Mouse (Mus musculus) forebrain, embryonic 11.5 days (tissue): ENCODE results near the gene Serpina1f. TPM values are rescaled to one million over a fixed set of nuclear protein-coding genes. Genes with fewer than 3 reads are reported as not detected.
"Not testable (repeated sequence)": the region's sequence is repeated elsewhere in the genome, so short reads cannot be mapped to it uniquely, and the experiment has no call there.

ENCODE experiments used
- ATAC-seq: fragments of 200-750 bp; cut with Nextera tagmentation; replicated peaks from 2 replicates; pipeline ENCODE4 v1.8.0; 2017; ENCODE audit warnings: moderate TSS enrichment; ENCODE audit not compliant: low FRiP score
- DNase-seq: peaks from one replicate; pipeline ENCODE4 v3.0.0-alpha.2; 2017; ENCODE audit warnings: low spot score
- H3K27ac ChIP-seq: fragments of 300-500 bp; sonication (generic); 2 replicates; pipeline ENCODE4 v1.5.1; 2014; ENCODE audit warnings: low read depth, low read length
- H3K27me3 ChIP-seq: fragments of 300-500 bp; sonication (generic); 2 replicates; pipeline ENCODE4 v1.6.1; 2014; ENCODE audit warnings: mild to moderate bottlenecking, low read length, mixed read lengths; ENCODE audit not compliant: control insufficient read depth, insufficient read depth
- H3K36me3 ChIP-seq: fragments of 300-500 bp; sonication (generic); 2 replicates; pipeline ENCODE4 v1.6.1; 2014; ENCODE audit warnings: mild to moderate bottlenecking, low read length, moderate library complexity, mixed read lengths; ENCODE audit not compliant: control insufficient read depth, insufficient read depth
- H3K4me1 ChIP-seq: fragments of 300-500 bp; sonication (generic); replicated peaks from 2 replicates; pipeline ENCODE4 v1.6.1; 2014; ENCODE audit warnings: low read length, mixed read lengths; ENCODE audit not compliant: control insufficient read depth, insufficient read depth
- H3K4me2 ChIP-seq: fragments of 300-500 bp; sonication (generic); 2 replicates; pipeline ENCODE4 v1.6.1; 2014; ENCODE audit warnings: low read depth, mild to moderate bottlenecking, low read length, moderate library complexity, mixed read lengths; ENCODE audit not compliant: severe bottlenecking
- H3K4me3 ChIP-seq: fragments of 300-500 bp; sonication (generic); 2 replicates; pipeline ENCODE4 v1.5.1; 2014; ENCODE audit warnings: low read depth, low read length
- H3K9ac ChIP-seq: fragments of 300-500 bp; sonication (generic); 2 replicates; pipeline ENCODE4 v1.6.1; 2014; ENCODE audit warnings: low read length
- H3K9me3 ChIP-seq: fragments of 300-500 bp; sonication (generic); 2 replicates; pipeline ENCODE4 v1.6.1; 2016; ENCODE audit warnings: low read length, mixed read lengths; ENCODE audit not compliant: control insufficient read depth
- WGBS: fragments of 180-500 bp; shearing (Covaris S2); extraction: QIAGEN DNeasy Blood & Tissue Kit; methylation state at CpG from one replicate; pipeline ENCODE4 v1.1.7; 2014; 5-methylcytosine and 5-hydroxymethylcytosine counted together
- polyA plus RNA-seq: library from polyadenylated mRNA; unstranded; fragments of >200 nt; fragmentation: Nextera tagmentation; extraction: Ambion mirVana; gene quantifications from 2 replicates; pipeline ENCODE4 v1.2.1, GENCODE M21; 2014

Gene Serpina1f
- polyA plus RNA-seq = not detected in 2 replicates

GRCm38 (mm10) chr12:103695429-103695828 is at the start of gene Serpina1f:
TSS of gene Serpina1f (minus strand) at chr12:103695529.
- WGBS = 91% methylated on average over 8 of the region's 8 CpGs
- no peak for DNase-seq
- no peaks in the 10 kb centered on the region for H3K36me3 ChIP-seq

GRCm38 (mm10) chr12:103737791-103738580 is 42.7 kb upstream of the Serpina1f start:
- H3K4me2 ChIP-seq, H3K9ac ChIP-seq, DNase-seq, H3K27ac ChIP-seq, H3K27me3 ChIP-seq, ATAC-seq, H3K9me3 ChIP-seq, H3K36me3 ChIP-seq, H3K4me1 ChIP-seq, H3K4me3 ChIP-seq: not testable (repeated sequence)
- WGBS = 93% methylated on average over 5 of the region's 6 CpGs

More at GRCm38 (mm10) chr12:103695429-103695828, at the start of gene Serpina1f:
- H3K9ac ChIP-seq = no peak within 1 kb of the TSS
- no peaks in the 10 kb centered on the region for H3K4me1 ChIP-seq
- H3K9me3 ChIP-seq = no peaks in the 10 kb centered on the region
- no peak within 1 kb of the TSS for H3K27ac ChIP-seq
- H3K4me2 ChIP-seq = no peak within 1 kb of the TSS
- H3K27me3 ChIP-seq = no peaks in the 10 kb centered on the region
- ATAC-seq = no peak
- no peak within 1 kb of the TSS for H3K4me3 ChIP-seq

GRCm38 (mm10) chr12:103735566-103735965 is 40.2 kb upstream of the Serpina1f start:
- H3K9ac ChIP-seq, H3K4me2 ChIP-seq, ATAC-seq, H3K4me1 ChIP-seq, H3K9me3 ChIP-seq, H3K36me3 ChIP-seq, H3K27me3 ChIP-seq, DNase-seq, H3K27ac ChIP-seq, H3K4me3 ChIP-seq: not testable (repeated sequence)
- 90% methylated on average over 4 of the region's 4 CpGs for WGBS

DNA sequence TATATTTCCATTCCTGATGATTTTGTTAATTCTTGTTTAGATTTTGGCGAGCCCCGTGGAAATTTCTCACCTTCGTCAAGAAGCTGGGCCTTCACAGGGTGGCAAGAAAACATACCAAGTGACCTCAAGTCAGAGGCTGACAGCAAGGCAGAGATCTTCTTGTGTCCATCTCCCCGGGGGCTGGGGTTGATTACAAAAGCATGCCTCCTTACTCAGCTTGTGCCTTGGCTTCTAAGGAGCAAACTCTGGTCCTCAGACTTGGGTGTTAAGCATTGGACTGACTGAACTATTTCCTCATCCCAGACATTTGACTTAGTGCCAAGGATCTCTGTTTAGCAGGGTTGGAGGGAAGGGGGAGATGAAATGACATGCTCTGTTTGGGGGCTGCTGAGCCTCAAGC is 39.8 kb upstream of the Serpina1f start:
- H3K27me3 ChIP-seq, H3K36me3 ChIP-seq, H3K9me3 ChIP-seq, H3K9ac ChIP-seq, DNase-seq, H3K4me3 ChIP-seq, ATAC-seq, H3K4me1 ChIP-seq, H3K27ac ChIP-seq, H3K4me2 ChIP-seq: not testable (repeated sequence)
- 88% methylated on average over 4 of the region's 4 CpGs for WGBS

- H3K9me3 ChIP-seq = no peaks in the 10 kb centered on the region; the same call in 1 of the 2 replicates
- no peaks in the 10 kb centered on the region for H3K4me1 ChIP-seq
- no peaks in the 10 kb centered on the region for H3K36me3 ChIP-seq
- 75% methylated on average over 3 of the region's 3 CpGs for WGBS
- H3K9ac ChIP-seq = no peak overlapping the region
- DNase-seq (no peak), ATAC-seq (no peak)
- no peak overlapping the region for H3K27ac ChIP-seq
- H3K4me3 ChIP-seq = no peak overlapping the region
- no peaks in the 10 kb centered on the region for H3K27me3 ChIP-seq
- no peak overlapping the region for H3K4me2 ChIP-seq
Observed at GRCm38 (mm10) chr12:103711537-103711936, 16.2 kb upstream of the Serpina1f start.

DNA sequence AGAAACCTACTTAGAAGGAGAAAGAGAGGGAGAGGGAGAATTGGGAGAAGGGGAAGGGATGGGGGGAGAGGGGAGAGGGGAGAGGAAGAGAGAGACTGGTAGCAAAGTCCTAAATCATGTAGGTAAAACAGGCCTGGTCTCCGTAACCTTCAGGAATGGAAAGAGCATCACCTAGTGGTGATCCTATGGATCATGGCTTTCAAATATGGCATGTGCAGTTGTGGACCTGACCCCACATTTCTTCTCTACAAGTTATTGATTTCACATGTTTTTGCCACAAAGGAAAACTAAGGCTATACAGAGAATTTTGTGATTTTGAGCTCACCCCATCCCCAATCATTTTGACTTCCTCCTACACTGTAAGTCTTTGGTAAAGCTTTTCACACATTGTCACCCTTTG is 15.1 kb upstream of the Serpina1f start:
- WGBS = 68% methylated on average over 1 of the region's 1 CpGs
- Histone ChIP-seq H3K36me3 (no peaks in the 10 kb centered on the region), H3K4me1 (no peaks in the 10 kb centered on the region), H3K27ac (no peak overlapping the region), H3K9me3 (no peaks in the 10 kb centered on the region; the same call in 1 of the 2 replicates), H3K9ac (no peak overlapping the region), H3K4me2 (no peak overlapping the region), H3K4me3 (no peak overlapping the region), H3K27me3 (no peaks in the 10 kb centered on the region)
- DNase-seq = no peak
- ATAC-seq = no peak

DNA sequence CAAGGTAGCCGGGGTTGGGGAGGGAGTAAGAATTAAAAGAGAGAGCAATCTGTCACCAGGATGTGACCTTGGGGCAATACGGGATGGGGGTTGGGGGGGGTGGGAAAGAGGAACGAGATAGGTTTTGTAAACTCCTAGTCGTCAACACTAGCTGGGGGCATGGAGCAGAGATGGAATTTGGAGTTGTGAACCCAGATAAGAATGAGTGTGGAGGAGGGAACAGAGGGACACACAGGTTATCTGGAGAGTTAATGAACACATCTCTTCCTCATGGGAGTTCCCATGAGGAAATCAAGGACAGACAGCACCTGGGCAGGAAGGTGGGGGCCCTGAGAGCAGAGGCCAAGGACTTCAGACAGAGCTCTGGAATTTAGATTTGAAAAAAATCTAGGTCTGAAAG is 10.8 kb upstream of the Serpina1f start:
- DNase-seq (no peak), ATAC-seq (no peak)
- Histone ChIP-seq H3K27ac (no peak overlapping the region), H3K4me2 (no peak overlapping the region), H3K27me3 (no peaks in the 10 kb centered on the region), H3K4me3 (no peak overlapping the region), H3K4me1 (no peaks in the 10 kb centered on the region), H3K9me3 (no peaks in the 10 kb centered on the region), H3K9ac (no peak overlapping the region), H3K36me3 (no peaks in the 10 kb centered on the region)
- WGBS = 83% methylated on average over 4 of the region's 4 CpGs

GRCm38 (mm10) chr12:103705547-103705946 is 10.2 kb upstream of the Serpina1f start:
- Histone ChIP-seq H3K36me3 (no peaks in the 10 kb centered on the region), H3K9me3 (no peaks in the 10 kb centered on the region), H3K27ac (no peak overlapping the region), H3K4me1 (no peaks in the 10 kb centered on the region), H3K27me3 (no peaks in the 10 kb centered on the region), H3K9ac (no peak overlapping the region), H3K4me2 (no peak overlapping the region), H3K4me3 (no peak overlapping the region)
- 85% methylated on average over 2 of the region's 2 CpGs for WGBS
- no peak for ATAC-seq
- DNase-seq = no peak
